Mouse (Mus musculus) testis, adult 2 months (tissue): ENCODE results near the gene Nek10. TPM values are rescaled to one million over a fixed set of nuclear protein-coding genes. Genes with fewer than 3 reads are reported as not detected.

Experiments
- H3K27ac ChIP-seq: fragments of 200-500 bp; 2 replicates; pipeline ENCODE4 v1.5.1; 2012; ENCODE audit warnings: low read depth, low read length; ENCODE audit not compliant: control insufficient read depth, insufficient read depth
- H3K27me3 ChIP-seq: fragments of 200-500 bp; 2 replicates; pipeline ENCODE4 v1.6.1; 2012; ENCODE audit warnings: mild to moderate bottlenecking, low read length, moderate library complexity; ENCODE audit not compliant: control insufficient read depth, insufficient read depth
- H3K36me3 ChIP-seq: fragments of 200-500 bp; 2 replicates; pipeline ENCODE4 v1.6.1; 2012; ENCODE audit warnings: mild to moderate bottlenecking, low read length; ENCODE audit not compliant: control insufficient read depth, insufficient read depth
- H3K4me1 ChIP-seq: fragments of 200-500 bp; 2 replicates; pipeline ENCODE4 v1.6.1; 2012; ENCODE audit warnings: low read length; ENCODE audit not compliant: control insufficient read depth, insufficient read depth
- H3K4me3 ChIP-seq: fragments of 200-500 bp; 2 replicates; pipeline ENCODE4 v1.5.1; 2012; ENCODE audit warnings: low read depth, mild to moderate bottlenecking, low read length, moderate library complexity, mixed read lengths; ENCODE audit not compliant: control insufficient read depth
- CTCF ChIP-seq: fragments of 200-500 bp; IDR thresholded peaks from 2 replicates; pipeline ENCODE4 v1.5.1; 2012; ENCODE audit warnings: low read depth, mild to moderate bottlenecking, inconsistent platforms, low read length, moderate library complexity; ENCODE audit not compliant: control insufficient read depth, insufficient read depth, insufficient replicate concordance
- POLR2A ChIP-seq: fragments of 200-500 bp; IDR thresholded peaks from 2 replicates; pipeline ENCODE4 v1.6.1; 2012; ENCODE audit warnings: low read depth, mild to moderate bottlenecking, inconsistent platforms, low read length, moderate library complexity; ENCODE audit not compliant: control insufficient read depth
- polyA plus RNA-seq: library from polyadenylated mRNA; depleted of rRNA; stranded (reverse); fragments of >200 nt; gene quantifications from 2 replicates; pipeline ENCODE4 v1.2.3, GENCODE M21; 2012

The Nek10 gene
- polyA plus RNA-seq, 1 experiment: 1.8 TPM

GRCm38 (mm10) chr14:14842734-14843530, 39.7 kb downstream of the Nek10 start:
- H3K4me3 ChIP-seq: no peak overlapping the region
- TF ChIP-seq POLR2A (no peak), CTCF (no peak)
- no peak overlapping the region for H3K27ac ChIP-seq
- no peaks in the 10 kb centered on the region for H3K4me1 ChIP-seq
- H3K36me3 ChIP-seq: no peaks in the 10 kb centered on the region
- H3K27me3 ChIP-seq: no peaks in the 10 kb centered on the region

DNA sequence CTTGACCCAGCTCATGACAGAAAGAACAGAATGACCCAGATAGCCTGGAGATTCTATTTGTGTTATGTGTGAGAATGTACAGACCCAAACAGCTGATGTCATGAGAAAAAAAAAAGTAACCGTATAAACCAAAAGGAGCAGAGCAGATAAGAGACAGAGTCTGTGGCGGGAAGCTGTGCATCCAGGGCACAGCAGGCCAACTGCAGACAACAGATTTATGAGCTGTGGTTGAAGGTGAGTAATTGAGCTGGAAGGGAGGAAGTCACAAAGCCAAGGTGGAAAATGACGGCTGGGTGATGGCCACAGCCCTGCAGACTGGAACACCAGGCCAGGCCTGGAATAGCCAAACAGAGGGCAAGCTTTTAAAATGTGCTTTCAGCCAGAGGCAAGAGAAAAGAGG, 49.6 kb downstream of the Nek10 start:
- H3K27me3 ChIP-seq: no peaks in the 10 kb centered on the region
- no peak overlapping the region for H3K27ac ChIP-seq
- no peak overlapping the region for H3K4me3 ChIP-seq
- H3K4me1 ChIP-seq: no peaks in the 10 kb centered on the region
- no peak for TF ChIP-seq POLR2A
- TF ChIP-seq CTCF: no peak
- H3K36me3 ChIP-seq: no peaks in the 10 kb centered on the region

DNA sequence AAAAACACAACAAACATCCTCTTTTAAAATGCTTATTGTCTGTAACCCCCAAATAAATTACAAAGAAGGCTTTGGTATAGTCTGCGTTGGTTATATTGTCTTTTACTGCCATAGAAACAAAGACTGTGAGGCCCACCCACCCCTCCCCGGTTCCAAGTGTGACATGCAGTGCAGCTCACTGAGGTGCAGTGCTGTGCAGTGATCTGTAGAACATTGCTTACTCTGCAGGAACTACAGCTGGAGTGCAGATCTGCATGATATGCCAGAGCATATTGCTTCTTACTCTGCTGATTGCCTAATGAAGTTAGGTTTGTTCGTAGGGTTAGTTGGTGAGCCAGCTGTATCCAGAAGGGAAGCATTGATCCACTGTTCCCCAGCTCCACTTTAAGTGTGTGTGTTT, 57.1 kb downstream of the Nek10 start:
- Histone ChIP-seq H3K4me1 (no peaks in the 10 kb centered on the region), H3K27me3 (no peaks in the 10 kb centered on the region), H3K4me3 (no peak overlapping the region), H3K27ac (no peak overlapping the region), H3K36me3 (no peaks in the 10 kb centered on the region)
- no peak for TF ChIP-seq CTCF
- no peak for TF ChIP-seq POLR2A

- no peak for TF ChIP-seq POLR2A
- TF ChIP-seq CTCF: peak; percentile 67; the same call in 1 of the 2 replicates
- H3K27ac ChIP-seq: no peak overlapping the region
- no peaks in the 10 kb centered on the region for H3K4me1 ChIP-seq
- no peak overlapping the region for H3K4me3 ChIP-seq
- H3K36me3 ChIP-seq: no peaks in the 10 kb centered on the region
- H3K27me3 ChIP-seq: no peaks in the 10 kb centered on the region
Measured at GRCm38 (mm10) chr14:14863690-14864356, 60.6 kb downstream of the Nek10 start.

DNA sequence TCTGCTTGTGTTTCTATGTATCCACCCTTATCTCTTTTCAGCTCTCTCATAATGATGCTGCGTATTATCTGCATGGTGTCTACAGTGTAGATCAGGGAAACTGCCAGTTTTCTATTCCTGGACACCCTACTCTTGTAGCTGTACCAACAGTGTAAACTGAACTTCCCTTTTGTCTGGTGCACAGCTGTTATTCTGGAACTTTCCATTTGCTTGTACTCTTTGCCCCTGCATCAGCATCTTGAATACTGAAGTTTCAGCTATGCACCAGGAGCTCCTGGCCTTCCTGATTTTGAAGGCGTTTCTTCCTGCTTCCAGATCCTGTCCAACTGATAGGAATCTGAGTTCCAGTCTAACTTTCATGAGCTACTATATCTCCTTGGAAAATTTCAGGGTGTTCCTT, 66.0 kb downstream of the Nek10 start:
- Histone ChIP-seq H3K36me3 (no peaks in the 10 kb centered on the region), H3K27ac (no peak overlapping the region), H3K4me1 (no peaks in the 10 kb centered on the region), H3K27me3 (no peaks in the 10 kb centered on the region), H3K4me3 (no peak overlapping the region)
- TF ChIP-seq POLR2A (no peak), CTCF (no peak)

DNA sequence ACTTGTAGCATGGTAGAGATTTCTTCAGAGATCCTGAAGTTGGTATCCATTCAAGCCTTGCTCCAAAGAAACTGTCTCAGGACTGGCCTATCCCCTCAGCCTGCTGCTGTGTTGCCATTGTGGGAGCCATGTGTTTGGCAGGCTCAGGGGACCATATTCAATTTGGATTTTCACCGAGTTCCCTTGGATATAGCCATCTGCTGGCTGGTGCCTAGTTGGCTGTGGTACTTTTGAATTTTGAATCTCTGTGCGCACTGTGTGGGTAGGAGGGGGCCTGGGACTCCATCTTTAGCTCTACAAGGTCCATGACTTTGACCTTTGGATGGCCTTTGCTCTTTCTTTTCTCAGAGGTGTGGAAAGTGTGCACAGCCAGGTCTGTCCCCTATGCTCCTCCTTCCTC, 66.8 kb downstream of the Nek10 start:
- Histone ChIP-seq H3K27me3 (no peaks in the 10 kb centered on the region), H3K4me3 (no peak overlapping the region), H3K4me1 (no peaks in the 10 kb centered on the region), H3K36me3 (no peaks in the 10 kb centered on the region), H3K27ac (no peak overlapping the region)
- no peak for TF ChIP-seq POLR2A
- TF ChIP-seq CTCF: no peak

GRCm38 (mm10) chr14:14870463-14870862, 67.2 kb downstream of the Nek10 start:
- TF ChIP-seq CTCF (no peak), POLR2A (no peak)
- Histone ChIP-seq H3K27ac (no peak overlapping the region), H3K4me3 (no peak overlapping the region), H3K36me3 (no peaks in the 10 kb centered on the region), H3K4me1 (no peaks in the 10 kb centered on the region), H3K27me3 (no peaks in the 10 kb centered on the region)

GRCm38 (mm10) chr14:14871121-14871520, 67.9 kb downstream of the Nek10 start:
- Histone ChIP-seq H3K36me3 (no peaks in the 10 kb centered on the region), H3K27ac (no peak overlapping the region), H3K4me3 (no peak overlapping the region), H3K27me3 (no peaks in the 10 kb centered on the region), H3K4me1 (no peaks in the 10 kb centered on the region)
- no peak for TF ChIP-seq POLR2A
- TF ChIP-seq CTCF: no peak
